Mouse (Mus musculus) heart, postnatal 25 days (tissue): Measurements from ENCODE around the gene Tcea2. TPM values are rescaled to one million over a fixed set of nuclear protein-coding genes. Genes with fewer than 3 reads are reported as not detected.

ENCODE experiments used
- DNase-seq: peaks from one replicate; pipeline ENCODE4 v3.0.0; 2022; ENCODE audit warnings: low spot score
- intact Hi-C: fragments of 180-260 bp; cut with DNase I; formaldehyde crosslinking; loops from one replicate; pipeline ENCODE4 v1.15.1; 2025
- total RNA-seq, 2 experiments: library from RNA; stranded (reverse); gene quantifications; 2 replicates each; pipeline ENCODE4 v1.2.3; 2021

Gene Tcea2
- total RNA-seq, 2 experiments from 2014 or later = 5.8 to 6.4 TPM

- intact Hi-C loops = no loop called here
Observed at GRCm38 (mm10) chr2:181695776-181696175, 15.7 kb downstream of the Tcea2 start.

GRCm38 (mm10) chr2:181696801-181697420, 16.8 kb downstream of the Tcea2 start:
- DNase-seq = no peak
- intact Hi-C loops = no loop called here

More at GRCm38 (mm10) chr2:181695776-181696175, 15.7 kb downstream of the Tcea2 start:
- no peak for DNase-seq

GRCm38 (mm10) chr2:181698241-181698640, 18.1 kb downstream of the Tcea2 start, which contains the start of gene Lkaaear1:
Gene Lkaaear1, minus strand, starts transcription at chr2:181698442.
- DNase-seq = no peak
- intact Hi-C loops = no loop called here

- intact Hi-C loops = loop anchor here (2.0 kb wide), 1 partner anchor 26 kb away; the partner anchor contains the start of gene Tcea2
- DNase-seq = no peak
Observed at GRCm38 (mm10) chr2:181706668-181707067, 26.6 kb downstream of the Tcea2 start.

- intact Hi-C loops = loop anchor here (5.0 kb wide), 1 partner anchor 641 kb away; no protein-coding TSS in a partner anchor
Observed at GRCm38 (mm10) chr2:181713749-181714148, 33.6 kb downstream of the Tcea2 start.

GRCm38 (mm10) chr2:181714903-181715326, 34.8 kb downstream of the Tcea2 start, which contains the start of gene Oprl1:
Gene Oprl1, plus strand, starts transcription at chr2:181715016.
- intact Hi-C loops = loop anchor here (5.0 kb wide), 1 partner anchor 643 kb away; no protein-coding TSS in a partner anchor
- DNase-seq = no peak

More at GRCm38 (mm10) chr2:181713749-181714148, 33.6 kb downstream of the Tcea2 start:
- DNase-seq = no peak

- intact Hi-C loops = no loop called here
- no peak for DNase-seq
Observed at GRCm38 (mm10) chr2:181715382-181715781, 35.3 kb downstream of the Tcea2 start.

- no peak for DNase-seq
- intact Hi-C loops = no loop called here
Observed at GRCm38 (mm10) chr2:181716991-181717390, 36.9 kb downstream of the Tcea2 start.

- no peak for DNase-seq
- intact Hi-C loops = loop anchor here (5.0 kb wide), 1 partner anchor 42 kb away; the partner anchor contains the start of gene Myt1
Observed at GRCm38 (mm10) chr2:181720061-181720460, 40.0 kb downstream of the Tcea2 start.

GRCm38 (mm10) chr2:181721200-181721599, 41.1 kb downstream of the Tcea2 start:
- no peak for DNase-seq
- intact Hi-C loops = loop anchor here (5.0 kb wide), 1 partner anchor 41 kb away; the partner anchor contains the start of gene Myt1

- intact Hi-C loops = loop anchor here (1.0 to 5.0 kb wide), 3 partner anchors 40 to 143 kb away; partner anchors contain the start of genes Myt1 and Polr3k
- DNase-seq = no peak
Observed at GRCm38 (mm10) chr2:181722213-181722612, 42.1 kb downstream of the Tcea2 start.

- intact Hi-C loops = no loop called here
- no peak for DNase-seq
Observed at GRCm38 (mm10) chr2:181727659-181728262, 47.7 kb downstream of the Tcea2 start.

GRCm38 (mm10) chr2:181730051-181730450, 49.9 kb downstream of the Tcea2 start:
- DNase-seq = no peak
- intact Hi-C loops = loop anchor here (10.0 kb wide), 1 partner anchor 1095 kb away; no protein-coding TSS in a partner anchor

Other genes with a start within 250 kb of the Tcea2 start
- gene Zbtb46, start 220.9 kb upstream of the Tcea2 start, total RNA-seq = 10 to 100 TPM; 10.1 to 14.2 TPM
- not detected for gene Abhd16b, start 187.1 kb upstream of the Tcea2 start, total RNA-seq
- gene Tpd52l2, start 183.2 kb upstream of the Tcea2 start, total RNA-seq = 10 to 100 TPM; 59.7 to 66.0 TPM
- 10 to 100 TPM; 65.4 to 67.8 TPM for gene Dnajc5, start 159.8 kb upstream of the Tcea2 start, total RNA-seq
- gene Uckl1, start 95.4 kb upstream of the Tcea2 start, total RNA-seq = 10 to 100 TPM; 39.0 to 46.7 TPM
- 10 to 100 TPM; 29.2 to 32.7 TPM for gene Prpf6, start 88.4 kb upstream of the Tcea2 start, total RNA-seq
- 10 to 100 TPM; 18.3 to 18.7 TPM for gene Zfp512b, start 87.5 kb upstream of the Tcea2 start, total RNA-seq
- 1 to 10 TPM; 1.2 to 1.4 TPM for gene Samd10, start 81.1 kb upstream of the Tcea2 start, total RNA-seq
- not detected for gene Gm29797, start 23.3 kb upstream of the Tcea2 start, total RNA-seq
- 10 to 100 TPM; 40.2 to 56.9 TPM for gene Sox18, start 8.7 kb upstream of the Tcea2 start, total RNA-seq
- 1 to 10 TPM; 5.8 to 7.7 TPM for gene Rgs19, start 13.7 kb downstream of the Tcea2 start, total RNA-seq
- gene Lkaaear1, start 18.1 kb downstream of the Tcea2 start, total RNA-seq = not detected
- not detected for gene Oprl1, start 34.7 kb downstream of the Tcea2 start, total RNA-seq
- not detected for gene Myt1, start 83.0 kb downstream of the Tcea2 start, total RNA-seq
- 10 to 100 TPM; 47.1 to 58.6 TPM for gene Pcmtd2, start 157.5 kb downstream of the Tcea2 start, total RNA-seq
- 10 to 100 TPM; 11.3 to 11.9 TPM for gene Polr3k, start 184.0 kb downstream of the Tcea2 start, total RNA-seq